8 mouse cellular contexts compared by ENCODE assay signal in genomic region chr9:29410728-29411407, GRCm38 (mm10).
DNase-seq lines count a peak whose midpoint lies in the region; ATAC-seq and TF ChIP-seq lines count a peak whose summit lies in the region.

No protein-coding gene starts in this region.

- H3K4me1 ChIP-seq in heart, postnatal 0 days (ENCODE audit: control insufficient read depth, insufficient read depth), result no peaks in the 10 kb centered on the region
- peaks cover 24% of the 10 kb centered on the region for H3K4me1 ChIP-seq in hindbrain, embryonic 10.5 days (replicated peaks)
- peaks cover 21% of the 10 kb centered on the region for H3K4me1 ChIP-seq in midbrain, embryonic 14.5 days (ENCODE audit: control insufficient read depth, insufficient read depth, low read length)

- DNase-seq in heart, postnatal 0 days (ENCODE audit: low spot score), result no peak
- no peak for DNase-seq in heart, postnatal 4 days
- DNase-seq in cerebellum, adult 9-11 months, result peak; percentile 66
- DNase-seq in hindbrain, embryonic 10.5 days (ENCODE audit: low spot score), result no peak
- no peak for DNase-seq in midbrain, embryonic 14.5 days
- no peak for DNase-seq in gastrocnemius, postnatal 36 days
- DNase-seq in embryo, embryonic 9.5 days (ENCODE audit: extremely low spot score), result no peak
- no peak for DNase-seq in spleen, adult 18-20 months

- no peak for ATAC-seq in heart, postnatal 0 days (ENCODE audit: insufficient read depth, low read depth)
- no peak for ATAC-seq in midbrain, embryonic 14.5 days (ENCODE audit: low FRiP score, low TSS enrichment)

- no peak overlapping the region for H3K27ac ChIP-seq in heart, postnatal 0 days (ENCODE audit: low read depth)
- H3K27ac ChIP-seq in hindbrain, embryonic 10.5 days, result no peak overlapping the region; the same call in 1 of the 2 replicates
- H3K27ac ChIP-seq in midbrain, embryonic 14.5 days (replicated peaks; ENCODE audit: low read depth, low read length), result peak overlapping the region; percentile 87

- no peak for TF ChIP-seq EP300 in heart, postnatal 0 days (IDR thresholded peaks at IDR 0.05; ENCODE audit: low read depth)

- 42% methylated on average over 10 of the region's 10 CpGs for WGBS in heart, postnatal 0 days
- WGBS in hindbrain, embryonic 10.5 days, result 56% methylated on average over 10 of the region's 10 CpGs
- WGBS in midbrain, embryonic 14.5 days, result 47% methylated on average over 10 of the region's 10 CpGs

- H3K27me3 ChIP-seq in heart, postnatal 0 days (ENCODE audit: control insufficient read depth, insufficient read depth, low read length), result peaks cover 34% of the 10 kb centered on the region
- H3K27me3 ChIP-seq in hindbrain, embryonic 10.5 days (ENCODE audit: insufficient read depth, poor library complexity, severe bottlenecking), result peaks cover 54% of the 10 kb centered on the region
- H3K27me3 ChIP-seq in midbrain, embryonic 14.5 days (ENCODE audit: control insufficient read depth, insufficient read depth, low read length), result 0 out of 2 replicates have a peak, but pooled peaks cover 4% of the 10 kb centered on the region

- H3K9me3 ChIP-seq in heart, postnatal 0 days (replicated peaks; ENCODE audit: control insufficient read depth, low read length), result no peaks in the 10 kb centered on the region
- H3K9me3 ChIP-seq in hindbrain, embryonic 10.5 days, result no peaks in the 10 kb centered on the region
- no peaks in the 10 kb centered on the region for H3K9me3 ChIP-seq in midbrain, embryonic 14.5 days (ENCODE audit: control insufficient read depth, low read length)

- H3K9ac ChIP-seq in heart, postnatal 0 days (replicated peaks; ENCODE audit: low read depth, low read length), result no peak overlapping the region
- peak overlapping the region; percentile 65 for H3K9ac ChIP-seq in midbrain, embryonic 14.5 days (replicated peaks; ENCODE audit: low read length)

- intact Hi-C loops in gastrocnemius, postnatal 36 days (cut with DNase I), result no loop called here

- peak overlapping the region; percentile 71 for H3K4me2 ChIP-seq in heart, postnatal 0 days (ENCODE audit: low read depth, low read length)
- peak overlapping the region; percentile 95 for H3K4me2 ChIP-seq in midbrain, embryonic 14.5 days (ENCODE audit: low read length)

- H3K4me3 ChIP-seq in heart, postnatal 0 days (ENCODE audit: low read depth, low read length), result peak overlapping the region; percentile 46
- H3K4me3 ChIP-seq in hindbrain, embryonic 10.5 days, result peak overlapping the region; percentile 66
- H3K4me3 ChIP-seq in midbrain, embryonic 14.5 days (replicated peaks; ENCODE audit: low read depth, low read length), result peak overlapping the region; percentile 54

- H3K36me3 ChIP-seq in heart, postnatal 0 days (replicated peaks; ENCODE audit: control insufficient read depth, insufficient read depth, low read length), result no peaks in the 10 kb centered on the region
- H3K36me3 ChIP-seq in hindbrain, embryonic 10.5 days, result no peaks in the 10 kb centered on the region
- H3K36me3 ChIP-seq in midbrain, embryonic 14.5 days (ENCODE audit: control insufficient read depth, insufficient read depth, low read length), result no peaks in the 10 kb centered on the region

- TF ChIP-seq CTCF in heart, postnatal 0 days (IDR thresholded peaks at IDR 0.05; ENCODE audit: low read depth), result no peak
